Mouse (Mus musculus): ENCODE results near the gene Sar1b. TPM values are rescaled to one million over a fixed set of nuclear protein-coding genes. Genes with fewer than 3 reads are reported as not detected.
"Not testable (repeated sequence)": the region's sequence is repeated elsewhere in the genome, so short reads cannot be mapped to it uniquely, and the experiment has no call there.

The Sar1b gene
- total and polyA plus RNA-seq, 3 experiments, result 104 to 124 TPM; not detected in 1

DNA sequence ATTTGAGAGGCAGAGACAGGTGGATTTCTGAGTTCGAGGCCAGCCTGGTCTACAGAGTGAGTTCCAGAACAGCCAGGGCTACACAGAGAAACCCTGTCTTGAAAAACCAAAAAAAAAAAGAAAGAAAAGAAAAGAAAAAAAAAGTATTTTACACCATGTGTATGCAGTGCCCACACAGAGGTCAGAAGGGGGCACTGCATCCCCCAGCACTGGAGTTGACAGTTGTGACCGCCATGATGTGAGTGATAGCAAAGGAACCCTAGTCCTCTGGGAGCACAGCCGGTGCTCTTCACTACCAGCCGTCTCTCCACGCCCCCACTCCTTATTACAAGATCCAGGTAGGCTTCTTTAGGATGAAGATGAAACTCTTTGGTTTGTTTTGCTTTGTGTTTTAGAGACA, 5.3 kb upstream of the Sar1b start:
- H3K27me3 ChIP-seq (ENCODE audit: control insufficient read depth in 1 of 2, insufficient read depth in 2 of 2, low read length in 2 of 2); H3K9ac ChIP-seq (ENCODE audit: control insufficient read depth, low read depth, low read length, poor library complexity, severe bottlenecking); DNase-seq (ENCODE audit: low read depth, low spot score); H3K4me3 ChIP-seq (ENCODE audit: control insufficient read depth in 1 of 2, insufficient read depth in 1 of 2, low read depth in 2 of 2, low read length in 2 of 2); H3K27ac ChIP-seq (ENCODE audit: control insufficient read depth, low read depth, low read length); H3K9me3 ChIP-seq (replicated peaks; ENCODE audit: insufficient read depth, low read length): not testable (repeated sequence)
- Histone ChIP-seq H3K36me3 (ENCODE audit: control insufficient read depth in 1 of 2, insufficient read depth in 2 of 2, low read length in 2 of 2) (peaks cover 0 to 25% of the 10 kb centered on the region in 2 experiments; a peak in 3 of 4 replicates), H3K79me2 (ENCODE audit: control insufficient read depth, insufficient read depth, low read length, poor library complexity) (peaks cover 25% of the 10 kb centered on the region), H3K4me1 (ENCODE audit: control insufficient read depth in 1 of 2, insufficient read depth in 2 of 2, low read length in 2 of 2) (peaks cover 19 to 23% of the 10 kb centered on the region in 2 experiments)
- TF ChIP-seq CTCF (IDR thresholded peaks at IDR 0.05 in 2 of 3, conservative IDR thresholded peaks at IDR 0.05 in 1 of 3; ENCODE audit: control insufficient read depth in 1 of 3, insufficient read depth in 1 of 3, low read depth in 2 of 3, low read length in 3 of 3, poor library complexity in 1 of 3, severe bottlenecking in 1 of 3) (peak in 2 of 3 experiments; percentile 8 to 24; a peak in 2 of 6 replicates), ZNF384 (IDR thresholded peaks at IDR 0.05; ENCODE audit: low read depth, low read length) (peak; percentile 57)

GRCm38 (mm10) chr11:51759251-51759650, 4.2 kb upstream of the Sar1b start:
- no peaks in the 10 kb centered on the region for H3K9me3 ChIP-seq (replicated peaks; ENCODE audit: insufficient read depth, low read length)
- peaks cover 17 to 18% of the 10 kb centered on the region in 2 experiments for H3K4me1 ChIP-seq (ENCODE audit: control insufficient read depth in 1 of 2, insufficient read depth in 2 of 2, low read length in 2 of 2)
- TF ChIP-seq HCFC1 (IDR thresholded peaks at IDR 0.05; ENCODE audit: low read depth, low read length), result no peak
- TF ChIP-seq NELFE (IDR thresholded peaks at IDR 0.05; ENCODE audit: low read depth, low read length), result no peak
- no peak for TF ChIP-seq ZKSCAN1 (IDR thresholded peaks at IDR 0.05; ENCODE audit: low read depth, low read length)
- TF ChIP-seq CHD1 (IDR thresholded peaks at IDR 0.05; ENCODE audit: low read depth, low read length), result no peak
- no peak for TF ChIP-seq UBTF (IDR thresholded peaks at IDR 0.05; ENCODE audit: borderline replicate concordance, insufficient read depth, low read depth, low read length)
- no peak for TF ChIP-seq EP300 (IDR thresholded peaks at IDR 0.05; ENCODE audit: low read depth in 1 of 2, low read length in 2 of 2)
- no peak for TF ChIP-seq TCF12 (IDR thresholded peaks at IDR 0.05; ENCODE audit: low read depth, low read length)
- peaks cover 0 to 20% of the 10 kb centered on the region in 2 experiments; a peak in 3 of 4 replicates for H3K36me3 ChIP-seq (ENCODE audit: control insufficient read depth in 1 of 2, insufficient read depth in 2 of 2, low read length in 2 of 2)
- H3K9ac ChIP-seq (ENCODE audit: control insufficient read depth, low read depth, low read length, poor library complexity, severe bottlenecking), result no peak overlapping the region
- no peak for DNase-seq (ENCODE audit: low read depth, low spot score)
- H3K27me3 ChIP-seq (ENCODE audit: control insufficient read depth in 1 of 2, insufficient read depth in 2 of 2, low read length in 2 of 2), result no peaks in the 10 kb centered on the region
- no peak overlapping the region for H3K4me3 ChIP-seq (ENCODE audit: control insufficient read depth in 1 of 2, insufficient read depth in 1 of 2, low read depth in 2 of 2, low read length in 2 of 2)
- H3K79me2 ChIP-seq (ENCODE audit: control insufficient read depth, insufficient read depth, low read length, poor library complexity), result peaks cover 26% of the 10 kb centered on the region
- H3K27ac ChIP-seq (ENCODE audit: control insufficient read depth, low read depth, low read length), result no peak overlapping the region

DNA sequence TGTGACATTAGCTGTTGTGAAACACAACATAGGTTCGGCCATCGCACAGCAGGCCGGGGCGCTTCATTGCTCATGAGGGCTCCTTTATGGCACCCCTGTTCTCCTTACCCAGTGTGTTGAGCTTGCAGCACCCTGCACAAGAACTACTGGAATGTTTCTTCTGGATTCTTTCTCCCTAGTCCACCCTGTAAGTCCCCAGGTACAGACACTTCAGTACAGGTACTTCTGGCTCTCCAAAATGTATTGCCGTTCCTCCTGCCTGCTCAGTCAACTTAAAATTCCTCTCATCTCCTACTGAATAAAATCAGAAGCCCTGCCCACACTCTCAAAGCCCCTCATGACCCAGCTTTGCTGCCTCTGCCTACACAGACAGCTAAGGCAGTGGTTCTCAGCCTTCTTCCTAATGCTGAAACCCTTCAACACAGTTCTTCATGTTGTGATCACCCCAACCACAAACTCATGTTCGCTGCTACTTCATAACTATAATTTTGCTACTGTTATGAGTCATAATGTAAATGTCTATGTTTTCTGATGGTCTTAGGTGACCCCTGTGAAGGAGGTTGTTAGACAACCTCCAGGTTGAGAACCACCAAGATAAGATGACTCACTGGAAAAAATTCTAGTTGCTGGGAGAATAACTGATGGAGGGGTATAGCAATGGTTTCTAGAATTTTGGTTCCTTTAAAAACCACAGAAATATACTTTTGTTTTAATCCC, 3.4 kb upstream of the Sar1b start:
- no peaks in the 10 kb centered on the region for H3K27me3 ChIP-seq (ENCODE audit: control insufficient read depth in 1 of 2, insufficient read depth in 2 of 2, low read length in 2 of 2)
- TF ChIP-seq JUND (IDR thresholded peaks at IDR 0.05; ENCODE audit: low read depth, low read length) (no peak), SIN3A (IDR thresholded peaks at IDR 0.05; ENCODE audit: low read length) (no peak), ZNF384 (IDR thresholded peaks at IDR 0.05; ENCODE audit: low read depth, low read length) (no peak), ZKSCAN1 (IDR thresholded peaks at IDR 0.05; ENCODE audit: low read depth, low read length) (no peak), BHLHE40 (IDR thresholded peaks at IDR 0.05; ENCODE audit: borderline replicate concordance, low read depth, low read length) (no peak), POLR2A (IDR thresholded peaks at IDR 0.05; ENCODE audit: control insufficient read depth in 1 of 2, insufficient read depth in 1 of 2, low read depth in 1 of 2, low read length in 2 of 2, poor library complexity in 1 of 2) (no peak), NRF1 (IDR thresholded peaks at IDR 0.05; ENCODE audit: insufficient read depth, low read depth, low read length, poor library complexity, severe bottlenecking) (no peak), MAZ (IDR thresholded peaks at IDR 0.05; ENCODE audit: low read depth, low read length) (no peak), POLR2AphosphoS2 (IDR thresholded peaks at IDR 0.05; ENCODE audit: low read length) (no peak), ZC3H11A (IDR thresholded peaks at IDR 0.05; ENCODE audit: low read depth, low read length) (no peak), RAD21 (IDR thresholded peaks at IDR 0.05; ENCODE audit: low read depth, low read length) (no peak), ZMIZ1 (IDR thresholded peaks at IDR 0.05; ENCODE audit: low read depth, low read length) (no peak)
- no peak overlapping the region for H3K9ac ChIP-seq (ENCODE audit: control insufficient read depth, low read depth, low read length, poor library complexity, severe bottlenecking)
- peaks cover 9 to 21% of the 10 kb centered on the region in 2 experiments for H3K4me1 ChIP-seq (ENCODE audit: control insufficient read depth in 1 of 2, insufficient read depth in 2 of 2, low read length in 2 of 2)
- DNase-seq (ENCODE audit: low read depth, low spot score), result no peak
- H3K27ac ChIP-seq (ENCODE audit: control insufficient read depth, low read depth, low read length), result no peak overlapping the region
- peaks cover 28% of the 10 kb centered on the region for H3K79me2 ChIP-seq (ENCODE audit: control insufficient read depth, insufficient read depth, low read length, poor library complexity)
- H3K36me3 ChIP-seq (ENCODE audit: control insufficient read depth in 1 of 2, insufficient read depth in 2 of 2, low read length in 2 of 2), result peaks cover 0 to 20% of the 10 kb centered on the region in 2 experiments; a peak in 2 of 4 replicates
- H3K9me3 ChIP-seq (replicated peaks; ENCODE audit: insufficient read depth, low read length), result no peaks in the 10 kb centered on the region
- H3K4me3 ChIP-seq (ENCODE audit: control insufficient read depth in 1 of 2, insufficient read depth in 1 of 2, low read depth in 2 of 2, low read length in 2 of 2), result no peak overlapping the region

All from MEL (cell line).